Mouse (Mus musculus) liver, adult 2 months (tissue): ENCODE measurements around the gene Dpysl5.

Experiments
- CTCF ChIP-seq: fragments of 200-500 bp; IDR thresholded peaks from 2 replicates; pipeline ENCODE4 v1.5.1; 2011; ENCODE audit warnings: low read depth, low read length, control low read depth
- POLR2A ChIP-seq: fragments of 200-500 bp; IDR thresholded peaks from 2 replicates; pipeline ENCODE4 v1.6.1; 2011; ENCODE audit warnings: low read length, control low read depth; ENCODE audit not compliant: insufficient read depth; ENCODE audit errors: extremely low read depth

GRCm38 (mm10) chr5:30768082-30768481 is 56.7 kb downstream of the Dpysl5 start:
- TF ChIP-seq POLR2A (no peak), CTCF (no peak)
